Mouse (Mus musculus): ENCODE measurements at regions not wholly inside any gene's neighbourhood (a gene's known extent, or its start where the extent isn't known, plus 50 kb on each side); places are given as distances from the start of the nearest gene placed in this dataset.

- no peak for DNase-seq (ENCODE audit: low spot score in 2 of 2)
Observed at GRCm38 (mm10) chr10:116649287-116649686, 68.0 kb upstream of the Cnot2 start.

GRCm38 (mm10) chr10:116646035-116646434, 64.7 kb upstream of the Cnot2 start:
- DNase-seq (ENCODE audit: low spot score in 2 of 2) = no peak

GRCm38 (mm10) chr10:116645631-116646030, 64.3 kb upstream of the Cnot2 start:
- no peak for DNase-seq (ENCODE audit: low spot score in 2 of 2)

GRCm38 (mm10) chr10:116645108-116645507, 63.8 kb upstream of the Cnot2 start:
- DNase-seq (ENCODE audit: low spot score in 2 of 2) = no peak

All from urinary bladder, adult 18-20 months (tissue).